Mouse (Mus musculus) urinary bladder, postnatal 14 days (tissue): Measurements from ENCODE around the gene Csnk2b.
"Not testable (repeated sequence)": the region's sequence is repeated elsewhere in the genome, so short reads cannot be mapped to it uniquely, and the experiment has no call there.

Experiments
- DNase-seq: peaks from one replicate; pipeline ENCODE4 v3.0.0; 2021; ENCODE audit warnings: low spot score

Csnk2b gene

GRCm38 (mm10) chr17:35152121-35152520 is 30.3 kb upstream of the Csnk2b start:
- no peak for DNase-seq

GRCm38 (mm10) chr17:35147922-35148639 is 26.2 kb upstream of the Csnk2b start:
- no peak for DNase-seq

GRCm38 (mm10) chr17:35147348-35147747 is 25.5 kb upstream of the Csnk2b start:
- DNase-seq = no peak

GRCm38 (mm10) chr17:35146139-35146538 is 24.3 kb upstream of the Csnk2b start:
- DNase-seq = no peak

GRCm38 (mm10) chr17:35141971-35142370 is 20.1 kb upstream of the Csnk2b start:
- DNase-seq = no peak

GRCm38 (mm10) chr17:35140490-35140996 is 18.7 kb upstream of the Csnk2b start:
- DNase-seq = no peak

- DNase-seq = no peak
These were observed 17.4 kb upstream of the Csnk2b start for GRCm38 (mm10) chr17:35139269-35139668.

GRCm38 (mm10) chr17:35135591-35136320 is 13.9 kb upstream of the Csnk2b start:
- no peak for DNase-seq

GRCm38 (mm10) chr17:35134801-35135590 is 13.1 kb upstream of the Csnk2b start, which contains the start of gene Bag6:
TSS of gene Bag6 (plus strand) at chr17:35135178.
- DNase-seq = peak; percentile 94

GRCm38 (mm10) chr17:35133517-35133916 is 11.7 kb upstream of the Csnk2b start:
- DNase-seq = no peak

GRCm38 (mm10) chr17:35132174-35132560 is 10.3 kb upstream of the Csnk2b start:
- no peak for DNase-seq

GRCm38 (mm10) chr17:35131500-35132173 is 9.8 kb upstream of the Csnk2b start, which contains the start of gene Apom:
TSS of gene Apom (minus strand) at chr17:35132050.
- DNase-seq = no peak

GRCm38 (mm10) chr17:35131038-35131437 is 9.2 kb upstream of the Csnk2b start:
- DNase-seq = no peak

GRCm38 (mm10) chr17:35128996-35129395 is 7.1 kb upstream of the Csnk2b start:
- DNase-seq = no peak

GRCm38 (mm10) chr17:35127017-35127416 is 5.2 kb upstream of the Csnk2b start:
- DNase-seq = no peak

GRCm38 (mm10) chr17:35126206-35126611 is 4.4 kb upstream of the Csnk2b start, which contains the start of gene D17H6S53E:
TSS of gene D17H6S53E (plus strand) at chr17:35126373.
- DNase-seq = peak; percentile 76

- DNase-seq = no peak
These were observed 3.7 kb upstream of the Csnk2b start for GRCm38 (mm10) chr17:35125578-35125977.

- DNase-seq = no peak
These were observed 3.2 kb upstream of the Csnk2b start for GRCm38 (mm10) chr17:35125081-35125480.

GRCm38 (mm10) chr17:35124261-35124896 is 2.5 kb upstream of the Csnk2b start:
- not testable (repeated sequence) for DNase-seq

- not testable (repeated sequence) for DNase-seq
These were observed 1.4 kb upstream of the Csnk2b start for GRCm38 (mm10) chr17:35123287-35123686.
